Mouse (Mus musculus) heart, embryonic 11.5 days (tissue): ENCODE measurements around the gene Cript. TPM values are rescaled to one million over a fixed set of nuclear protein-coding genes. Genes with fewer than 3 reads are reported as not detected.

Experiments
- ATAC-seq: fragments of 200-750 bp; cut with Nextera tagmentation; replicated peaks from 2 replicates; pipeline ENCODE4 v1.8.0; 2017; ENCODE audit warnings: moderate library complexity; ENCODE audit not compliant: insufficient number of reproducible peaks, low FRiP score, low TSS enrichment
- H3K27ac ChIP-seq: fragments of 300-500 bp; sonication (generic); 2 replicates; pipeline ENCODE4 v1.5.1; 2014; ENCODE audit warnings: mild to moderate bottlenecking, low read depth, low read length
- H3K27me3 ChIP-seq: fragments of 300-500 bp; sonication (generic); 2 replicates; pipeline ENCODE4 v1.6.1; 2014; ENCODE audit warnings: mild to moderate bottlenecking, low read length, mixed read lengths; ENCODE audit not compliant: control insufficient read depth, insufficient read depth
- H3K36me3 ChIP-seq: fragments of 300-500 bp; sonication (generic); 2 replicates; pipeline ENCODE4 v1.6.1; 2014; ENCODE audit warnings: mild to moderate bottlenecking, low read length, moderate library complexity, mixed read lengths; ENCODE audit not compliant: control insufficient read depth, insufficient read depth
- H3K4me1 ChIP-seq: fragments of 300-500 bp; sonication (generic); 2 replicates; pipeline ENCODE4 v1.6.1; 2014; ENCODE audit warnings: low read length; ENCODE audit not compliant: control insufficient read depth, insufficient read depth
- H3K4me2 ChIP-seq: fragments of 300-500 bp; sonication (generic); 2 replicates; pipeline ENCODE4 v1.6.1; 2014; ENCODE audit warnings: mild to moderate bottlenecking, moderate library complexity
- H3K4me3 ChIP-seq: fragments of 300-500 bp; sonication (generic); 2 replicates; pipeline ENCODE4 v1.5.1; 2014; ENCODE audit warnings: low read depth, low read length
- H3K9ac ChIP-seq: fragments of 300-500 bp; sonication (generic); 2 replicates; pipeline ENCODE4 v1.6.1; 2014; ENCODE audit warnings: mild to moderate bottlenecking, low read depth, low read length, moderate library complexity
- H3K9me3 ChIP-seq: fragments of 300-500 bp; sonication (generic); replicated peaks from 2 replicates; pipeline ENCODE4 v1.6.1; 2016; ENCODE audit warnings: low read length; ENCODE audit not compliant: control insufficient read depth
- WGBS: fragments of 180-500 bp; shearing (Covaris S2); extraction: QIAGEN DNeasy Blood & Tissue Kit; methylation state at CpG from one replicate; pipeline ENCODE4 v1.1.7; 2014; ENCODE audit not compliant: insufficient replicate concordance; 5-methylcytosine and 5-hydroxymethylcytosine counted together
- polyA plus RNA-seq: library from polyadenylated mRNA; unstranded; fragments of >200 nt; fragmentation: Nextera tagmentation; extraction: Ambion mirVana; gene quantifications from 2 replicates; pipeline ENCODE4 v1.2.1, GENCODE M21; 2014

Gene Cript
- polyA plus RNA-seq, 1 experiment from 2014 or later, result 118 TPM

- Histone ChIP-seq H3K27me3 (no peaks in the 10 kb centered on the region), H3K9me3 (no peaks in the 10 kb centered on the region), H3K27ac (no peak overlapping the region), H3K4me1 (peaks cover 10% of the 10 kb centered on the region), H3K4me3 (no peak overlapping the region), H3K4me2 (no peak overlapping the region), H3K36me3 (no peaks in the 10 kb centered on the region), H3K9ac (no peak overlapping the region)
- ATAC-seq, result no peak
- WGBS, result 61% methylated on average over 6 of the region's 6 CpGs
Observed at GRCm38 (mm10) chr17:86988601-86989184, 36.7 kb upstream of the Cript start.

GRCm38 (mm10) chr17:86991306-86991705 is 34.0 kb upstream of the Cript start:
- 91% methylated on average over 8 of the region's 8 CpGs for WGBS
- no peak overlapping the region for H3K9ac ChIP-seq
- no peaks in the 10 kb centered on the region for H3K36me3 ChIP-seq

GRCm38 (mm10) chr17:86997323-86997722 is 28.0 kb upstream of the Cript start:
- no peaks in the 10 kb centered on the region for H3K9me3 ChIP-seq
- WGBS, result 89% methylated on average over 6 of the region's 6 CpGs
- no peak overlapping the region for H3K4me3 ChIP-seq
- no peak for ATAC-seq
- no peak overlapping the region for H3K9ac ChIP-seq
- no peaks in the 10 kb centered on the region for H3K4me1 ChIP-seq
- no peak overlapping the region for H3K4me2 ChIP-seq
- no peak overlapping the region for H3K27ac ChIP-seq
- no peaks in the 10 kb centered on the region for H3K36me3 ChIP-seq
- H3K27me3 ChIP-seq, result no peaks in the 10 kb centered on the region

More at GRCm38 (mm10) chr17:86991306-86991705, 34.0 kb upstream of the Cript start:
- ATAC-seq, result no peak
- peaks cover 6% of the 10 kb centered on the region for H3K4me1 ChIP-seq
- H3K27ac ChIP-seq, result no peak overlapping the region
- no peaks in the 10 kb centered on the region for H3K27me3 ChIP-seq
- no peaks in the 10 kb centered on the region for H3K9me3 ChIP-seq
- no peak overlapping the region for H3K4me3 ChIP-seq
- H3K4me2 ChIP-seq, result no peak overlapping the region

GRCm38 (mm10) chr17:87008950-87009349 is 16.4 kb upstream of the Cript start:
- Histone ChIP-seq H3K9ac (no peak overlapping the region), H3K4me2 (no peak overlapping the region), H3K36me3 (0 out of 2 replicates have a peak, but pooled peaks cover 3% of the 10 kb centered on the region), H3K27ac (no peak overlapping the region), H3K27me3 (no peaks in the 10 kb centered on the region), H3K9me3 (no peaks in the 10 kb centered on the region), H3K4me1 (no peaks in the 10 kb centered on the region), H3K4me3 (no peak overlapping the region)
- WGBS, result 85% methylated on average over 3 of the region's 3 CpGs
- no peak for ATAC-seq

DNA sequence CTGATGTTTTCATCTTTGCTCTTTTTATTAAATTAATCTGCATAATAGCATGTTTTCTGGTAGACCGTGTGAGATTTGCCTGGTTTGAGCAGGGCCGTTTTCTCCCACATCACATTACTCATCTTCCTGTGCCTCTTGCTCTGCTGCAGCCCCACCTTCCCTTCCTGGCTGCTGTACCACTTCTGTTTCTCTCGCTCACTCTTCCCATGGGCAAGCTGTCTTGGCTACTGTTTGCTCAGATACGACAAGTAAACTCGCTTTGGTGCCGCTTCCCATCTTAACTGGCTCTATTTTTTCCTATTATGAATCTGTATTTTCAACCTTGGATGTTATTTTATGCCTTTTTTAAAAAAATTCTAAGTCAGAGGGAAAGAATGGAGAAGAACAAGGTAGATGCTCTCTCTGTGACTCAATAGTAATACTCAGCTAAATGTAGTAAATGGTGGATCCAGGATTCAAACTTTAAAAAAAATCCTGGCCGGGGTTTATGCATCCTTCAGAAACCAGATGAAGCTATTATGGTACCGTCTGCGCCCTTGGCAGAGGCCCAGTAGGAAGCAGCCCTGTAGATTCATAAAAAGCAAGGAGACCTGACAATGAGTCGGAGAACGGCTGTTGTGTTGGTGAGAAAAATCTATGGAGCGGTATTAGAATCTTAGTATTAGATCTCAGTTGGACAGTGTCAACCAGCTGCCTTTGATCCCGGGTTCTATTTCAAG is 13.9 kb upstream of the Cript start:
- ATAC-seq, result no peak
- no peaks in the 10 kb centered on the region for H3K27me3 ChIP-seq
- H3K4me1 ChIP-seq, result no peaks in the 10 kb centered on the region
- no peak overlapping the region for H3K9ac ChIP-seq
- no peak overlapping the region for H3K4me3 ChIP-seq
- 90% methylated on average over 13 of the region's 13 CpGs for WGBS
- H3K9me3 ChIP-seq, result no peaks in the 10 kb centered on the region
- H3K27ac ChIP-seq, result no peak overlapping the region
- H3K4me2 ChIP-seq, result no peak overlapping the region
- 0 out of 2 replicates have a peak, but pooled peaks cover 3% of the 10 kb centered on the region for H3K36me3 ChIP-seq

DNA sequence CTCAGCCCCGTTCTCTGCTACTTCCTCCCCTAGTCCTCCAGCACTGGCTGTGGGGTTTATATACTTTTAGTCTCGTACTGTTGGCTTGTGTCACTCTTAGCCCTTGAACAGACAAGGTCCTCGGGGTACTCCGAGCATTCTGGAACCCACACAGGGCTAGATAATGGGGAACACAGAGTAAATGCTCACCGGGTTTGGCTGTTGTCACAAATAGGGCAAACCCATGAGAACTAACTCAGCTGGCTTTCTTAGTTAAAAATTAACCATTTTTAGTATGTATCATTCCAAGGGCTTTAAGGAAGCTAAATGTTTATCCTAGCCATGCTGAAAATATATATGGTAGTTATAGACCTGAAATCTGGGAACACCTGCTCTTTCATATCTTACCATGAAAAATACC is 5.7 kb upstream of the Cript start:
- 92% methylated on average over 5 of the region's 5 CpGs for WGBS
- H3K36me3 ChIP-seq, result no peaks in the 10 kb centered on the region
- H3K4me2 ChIP-seq, result no peak overlapping the region
- no peaks in the 10 kb centered on the region for H3K27me3 ChIP-seq
- ATAC-seq, result no peak
- no peak overlapping the region for H3K27ac ChIP-seq
- no peak overlapping the region for H3K4me3 ChIP-seq
- H3K4me1 ChIP-seq, result 0 out of 2 replicates have a peak, but pooled peaks cover 3% of the 10 kb centered on the region
- no peak overlapping the region for H3K9ac ChIP-seq
- no peaks in the 10 kb centered on the region for H3K9me3 ChIP-seq

- Histone ChIP-seq H3K27ac (no peak overlapping the region; the same call in 1 of the 2 replicates), H3K36me3 (peaks cover 2% of the 10 kb centered on the region; the same call in 1 of the 2 replicates), H3K9me3 (no peaks in the 10 kb centered on the region), H3K4me3 (peak overlapping the region; percentile 76), H3K4me2 (peak overlapping the region; percentile 91), H3K27me3 (no peaks in the 10 kb centered on the region), H3K9ac (peak overlapping the region; percentile 67), H3K4me1 (peaks cover 3% of the 10 kb centered on the region; the same call in 1 of the 2 replicates)
- ATAC-seq, result peak; percentile 69
- WGBS, result 1% methylated on average over 55 of the region's 55 CpGs
Observed at GRCm38 (mm10) chr17:87024491-87025242, 683 bp upstream of the Cript start.

GRCm38 (mm10) chr17:87036141-87037073 is 11.1 kb downstream of the Cript start:
- no peaks in the 10 kb centered on the region for H3K27me3 ChIP-seq
- no peaks in the 10 kb centered on the region for H3K4me1 ChIP-seq
- no peak overlapping the region for H3K4me2 ChIP-seq
- H3K9ac ChIP-seq, result no peak overlapping the region
- 55% methylated on average over 9 of the region's 10 CpGs for WGBS
- no peaks in the 10 kb centered on the region; the same call in 1 of the 2 replicates for H3K36me3 ChIP-seq
- no peaks in the 10 kb centered on the region for H3K9me3 ChIP-seq
- no peak overlapping the region for H3K4me3 ChIP-seq
- H3K27ac ChIP-seq, result no peak overlapping the region
- ATAC-seq, result no peak
